7 mouse cellular contexts compared by ENCODE assay signal in the genomic region with DNA sequence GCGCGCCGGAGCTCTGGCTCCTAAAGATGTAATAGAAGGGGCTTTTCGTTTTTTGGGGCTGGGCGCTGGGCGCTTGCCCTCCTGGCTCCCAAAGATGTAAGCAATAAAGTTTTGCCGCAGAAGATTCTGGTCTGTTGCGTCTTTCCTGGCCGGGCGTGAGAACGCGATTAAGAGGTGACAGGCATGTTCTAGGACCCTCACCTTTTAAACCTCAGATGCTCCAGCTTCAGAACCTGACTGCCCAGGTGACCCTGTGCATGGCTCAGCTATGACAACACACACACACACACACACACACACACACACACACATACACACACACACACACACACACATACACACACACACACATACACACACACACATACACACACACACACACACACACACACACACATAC.
DNase-seq lines count a peak whose midpoint lies in the region; ATAC-seq and TF ChIP-seq lines count a peak whose summit lies in the region.
"Not testable (repeated sequence)": the region's sequence is repeated elsewhere in the genome, so short reads cannot be mapped to it uniquely, and the experiment has no call there.

No protein-coding gene starts in this region.

- not testable (repeated sequence) for TF ChIP-seq CTCF in forebrain, postnatal 0 days (IDR thresholded peaks at IDR 0.05; ENCODE audit: low read depth)

- H3K27ac ChIP-seq in embryonic facial prominence, embryonic 10.5 days (replicated peaks) = peak overlapping the region; percentile 72
- H3K27ac ChIP-seq in forebrain, postnatal 0 days (ENCODE audit: low read depth, low read length) = 0 out of 2 replicates have a peak overlapping the region, but pooled peaks have one; percentile 35
- 0 out of 2 replicates have a peak overlapping the region, but pooled peaks have one; percentile 44 for H3K27ac ChIP-seq in hindbrain, embryonic 12.5 days
- not testable (repeated sequence) for H3K27ac ChIP-seq in kidney, embryonic 14.5 days (ENCODE audit: low read depth, low read length); liver, embryonic 11.5 days (ENCODE audit: low read depth, low read length)
- peak overlapping the region; percentile 65 for H3K27ac ChIP-seq in midbrain, embryonic 10.5 days (replicated peaks)
- H3K27ac ChIP-seq in neural tube, embryonic 15.5 days (replicated peaks) = peak overlapping the region; percentile 63; the same call in 1 of the 2 replicates

- not testable (repeated sequence) for H3K9me3 ChIP-seq in embryonic facial prominence, embryonic 10.5 days; forebrain, postnatal 0 days (ENCODE audit: low read length); hindbrain, embryonic 12.5 days (replicated peaks); kidney, embryonic 14.5 days (ENCODE audit: control insufficient read depth, low read length); liver, embryonic 11.5 days (ENCODE audit: control insufficient read depth, low read length); midbrain, embryonic 10.5 days (replicated peaks); neural tube, embryonic 15.5 days (replicated peaks)

- 34% methylated on average over 12 of the region's 12 CpGs for WGBS in embryonic facial prominence, embryonic 10.5 days
- 41% methylated on average over 12 of the region's 12 CpGs for WGBS in forebrain, postnatal 0 days
- WGBS in hindbrain, embryonic 12.5 days = 28% methylated on average over 12 of the region's 12 CpGs
- 42% methylated on average over 12 of the region's 12 CpGs for WGBS in kidney, embryonic 14.5 days
- 15% methylated on average over 12 of the region's 12 CpGs for WGBS in liver, embryonic 11.5 days
- WGBS in midbrain, embryonic 10.5 days = 26% methylated on average over 12 of the region's 12 CpGs
- 43% methylated on average over 12 of the region's 12 CpGs for whole genome bisulfite sequencing in neural tube, embryonic 15.5 days

- not testable (repeated sequence) for H3K27me3 ChIP-seq in embryonic facial prominence, embryonic 10.5 days (replicated peaks; ENCODE audit: low read depth, poor library complexity, severe bottlenecking); forebrain, postnatal 0 days (ENCODE audit: insufficient read depth, low read length); hindbrain, embryonic 12.5 days; kidney, embryonic 14.5 days (ENCODE audit: control insufficient read depth, insufficient read depth, low read length); liver, embryonic 11.5 days (replicated peaks; ENCODE audit: control insufficient read depth, insufficient read depth, low read length); neural tube, embryonic 15.5 days (replicated peaks)
- peaks cover 22% of the 10 kb centered on the region for H3K27me3 ChIP-seq in midbrain, embryonic 10.5 days (ENCODE audit: low read depth, poor library complexity, severe bottlenecking)

- peak overlapping the region; percentile 36 for H3K4me2 ChIP-seq in forebrain, postnatal 0 days (ENCODE audit: low read depth)
- H3K4me2 ChIP-seq in hindbrain, embryonic 12.5 days (replicated peaks) = peak overlapping the region; percentile 42
- H3K4me2 ChIP-seq in kidney, embryonic 14.5 days (replicated peaks; ENCODE audit: low read depth, low read length) = peak overlapping the region; percentile 33; the same call in 1 of the 2 replicates
- H3K4me2 ChIP-seq in liver, embryonic 11.5 days = peak overlapping the region; percentile 45
- peak overlapping the region; percentile 48 for H3K4me2 ChIP-seq in neural tube, embryonic 15.5 days

- not testable (repeated sequence) for DNase-seq in embryonic facial prominence, embryonic 10.5 days (ENCODE audit: low spot score); forebrain, postnatal 0 days; liver, embryonic 11.5 days (ENCODE audit: low spot score); midbrain, embryonic 10.5 days (ENCODE audit: low spot score)

- H3K4me1 ChIP-seq in embryonic facial prominence, embryonic 10.5 days = peaks cover 69% of the 10 kb centered on the region
- H3K4me1 ChIP-seq in forebrain, postnatal 0 days (ENCODE audit: insufficient read depth) = not testable (repeated sequence)
- H3K4me1 ChIP-seq in hindbrain, embryonic 12.5 days = peaks cover 57% of the 10 kb centered on the region
- H3K4me1 ChIP-seq in kidney, embryonic 14.5 days (ENCODE audit: control insufficient read depth, insufficient read depth, low read length) = 0 out of 2 replicates have a peak, but pooled peaks cover 13% of the 10 kb centered on the region
- H3K4me1 ChIP-seq in liver, embryonic 11.5 days (replicated peaks; ENCODE audit: control insufficient read depth, insufficient read depth, low read length) = peaks cover 13% of the 10 kb centered on the region
- H3K4me1 ChIP-seq in midbrain, embryonic 10.5 days = peaks cover 64% of the 10 kb centered on the region
- H3K4me1 ChIP-seq in neural tube, embryonic 15.5 days = peaks cover 27% of the 10 kb centered on the region

- ATAC-seq in forebrain, postnatal 0 days; hindbrain, embryonic 12.5 days (ENCODE audit: low FRiP score); kidney, embryonic 14.5 days (ENCODE audit: low FRiP score, low TSS enrichment); liver, embryonic 11.5 days (replicated peaks; ENCODE audit: low FRiP score); neural tube, embryonic 15.5 days (ENCODE audit: low FRiP score): not testable (repeated sequence)

- H3K36me3 ChIP-seq in embryonic facial prominence, embryonic 10.5 days (replicated peaks); forebrain, postnatal 0 days (ENCODE audit: insufficient read depth); hindbrain, embryonic 12.5 days; kidney, embryonic 14.5 days (ENCODE audit: control insufficient read depth, insufficient read depth, low read length); liver, embryonic 11.5 days (ENCODE audit: control insufficient read depth, insufficient read depth, low read length); midbrain, embryonic 10.5 days; neural tube, embryonic 15.5 days: not testable (repeated sequence)

- H3K4me3 ChIP-seq in embryonic facial prominence, embryonic 10.5 days = peak overlapping the region; percentile 50
- peak overlapping the region; percentile 23; the same call in 1 of the 2 replicates for H3K4me3 ChIP-seq in forebrain, postnatal 0 days (ENCODE audit: low read depth, low read length)
- peak overlapping the region; percentile 24; the same call in 1 of the 2 replicates for H3K4me3 ChIP-seq in hindbrain, embryonic 12.5 days
- H3K4me3 ChIP-seq in kidney, embryonic 14.5 days (ENCODE audit: low read length) = peak overlapping the region; percentile 16; the same call in 1 of the 2 replicates
- peak overlapping the region; percentile 29 for H3K4me3 ChIP-seq in liver, embryonic 11.5 days (ENCODE audit: low read depth, low read length)
- peak overlapping the region; percentile 45 for H3K4me3 ChIP-seq in midbrain, embryonic 10.5 days
- peak overlapping the region; percentile 29 for H3K4me3 ChIP-seq in neural tube, embryonic 15.5 days (replicated peaks)

- H3K9ac ChIP-seq in forebrain, postnatal 0 days; hindbrain, embryonic 12.5 days; kidney, embryonic 14.5 days (ENCODE audit: low read depth, low read length); liver, embryonic 11.5 days (ENCODE audit: low read depth, low read length); neural tube, embryonic 15.5 days (replicated peaks): not testable (repeated sequence)
